Mouse (Mus musculus) cortical plate, adult 2 months (tissue): ENCODE measurements around the gene Spata17. TPM values are rescaled to one million over a fixed set of nuclear protein-coding genes. Genes with fewer than 3 reads are reported as not detected.

Experiments used
- H3K27ac ChIP-seq: fragments of 200-500 bp; 2 replicates; pipeline ENCODE4 v1.5.1; 2012; ENCODE audit warnings: low read length, control low read depth, inconsistent platforms; ENCODE audit not compliant: insufficient read depth
- H3K4me1 ChIP-seq: fragments of 200-500 bp; 2 replicates; pipeline ENCODE4 v1.6.1; 2011; ENCODE audit warnings: low read length; ENCODE audit not compliant: control insufficient read depth, insufficient read depth
- H3K4me3 ChIP-seq: fragments of 200-500 bp; 2 replicates; pipeline ENCODE4 v1.5.1; 2011; ENCODE audit warnings: mild to moderate bottlenecking, low read length, control low read depth; ENCODE audit not compliant: insufficient read depth
- CTCF ChIP-seq: fragments of 200-500 bp; IDR thresholded peaks from 2 replicates; pipeline ENCODE4 v1.5.1; 2011; ENCODE audit warnings: mild to moderate bottlenecking, control low read depth, low read length; ENCODE audit not compliant: insufficient read depth; ENCODE audit errors: extremely low read depth
- POLR2A ChIP-seq: fragments of 200-500 bp; IDR thresholded peaks from 2 replicates; pipeline ENCODE4 v1.6.1; 2011; ENCODE audit warnings: mild to moderate bottlenecking, low read length, control low read depth; ENCODE audit not compliant: insufficient read depth; ENCODE audit errors: extremely low read depth
- polyA plus RNA-seq: library from polyadenylated mRNA; depleted of rRNA; stranded (reverse); fragments of >200 nt; gene quantifications from 2 replicates; pipeline ENCODE4 v1.2.3, GENCODE M21; 2012

Gene Spata17
- polyA plus RNA-seq, 1 experiment = 0.71 TPM

DNA sequence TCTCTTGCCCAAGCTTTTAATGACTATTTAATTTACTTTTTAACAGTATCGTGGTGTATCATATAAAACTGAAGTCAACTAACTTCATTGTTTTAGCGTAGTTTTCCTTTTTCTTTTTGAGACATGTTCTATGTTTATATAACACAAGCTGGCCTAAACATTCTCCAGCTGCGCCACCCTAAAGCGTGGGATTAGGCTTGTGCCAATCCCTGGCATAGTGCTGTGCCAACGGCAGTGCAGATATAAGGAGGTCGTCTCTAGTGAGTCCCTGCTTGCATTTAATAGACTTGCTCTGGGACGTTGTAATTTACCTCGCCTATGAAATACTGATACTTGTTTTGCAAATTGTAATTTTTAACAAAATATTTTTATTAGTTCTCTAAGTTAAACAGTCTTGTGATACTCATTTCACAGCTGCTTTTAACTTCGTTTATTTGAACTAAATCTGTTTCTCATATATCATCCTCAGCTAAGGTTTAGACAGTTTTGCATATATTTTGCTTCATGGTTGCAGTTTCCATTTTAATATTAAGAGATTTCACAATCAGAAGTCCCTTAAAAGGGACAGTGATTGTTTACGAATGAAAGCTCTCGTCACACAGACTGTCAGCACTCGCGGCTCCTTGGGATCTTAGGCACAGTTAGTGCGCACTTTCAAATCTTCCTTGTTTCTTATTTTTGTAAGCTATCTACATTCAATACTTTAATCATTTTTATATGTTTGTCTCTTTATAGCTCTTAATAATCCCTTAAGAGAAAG lies 17.1 kb upstream of the Spata17 start:
- no peak for TF ChIP-seq CTCF
- no peak overlapping the region for H3K27ac ChIP-seq
- H3K4me3 ChIP-seq = no peak overlapping the region
- H3K4me1 ChIP-seq = no peaks in the 10 kb centered on the region; the same call in 1 of the 2 replicates

DNA sequence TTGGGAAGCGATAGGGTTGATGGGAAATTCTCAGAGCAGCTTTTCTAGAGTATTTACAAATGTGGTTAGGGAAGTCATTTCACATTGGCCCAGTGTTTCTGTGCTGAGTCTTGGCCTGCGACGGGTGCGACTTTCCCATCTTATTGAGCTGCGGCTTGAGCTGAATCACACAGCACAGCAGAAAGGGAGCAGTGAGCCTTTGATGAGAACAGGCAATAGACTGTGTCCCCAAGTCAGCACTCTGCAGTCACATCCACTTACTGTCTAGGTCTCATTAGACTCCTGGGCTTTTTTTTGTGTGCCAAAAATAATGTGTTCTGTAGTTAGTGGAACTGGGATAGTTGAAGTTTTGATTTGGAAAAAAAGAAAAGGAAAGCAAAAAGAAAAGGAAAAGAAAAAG lies 15.0 kb upstream of the Spata17 start:
- H3K27ac ChIP-seq = no peak overlapping the region
- H3K4me3 ChIP-seq = no peak overlapping the region
- no peaks in the 10 kb centered on the region for H3K4me1 ChIP-seq

DNA sequence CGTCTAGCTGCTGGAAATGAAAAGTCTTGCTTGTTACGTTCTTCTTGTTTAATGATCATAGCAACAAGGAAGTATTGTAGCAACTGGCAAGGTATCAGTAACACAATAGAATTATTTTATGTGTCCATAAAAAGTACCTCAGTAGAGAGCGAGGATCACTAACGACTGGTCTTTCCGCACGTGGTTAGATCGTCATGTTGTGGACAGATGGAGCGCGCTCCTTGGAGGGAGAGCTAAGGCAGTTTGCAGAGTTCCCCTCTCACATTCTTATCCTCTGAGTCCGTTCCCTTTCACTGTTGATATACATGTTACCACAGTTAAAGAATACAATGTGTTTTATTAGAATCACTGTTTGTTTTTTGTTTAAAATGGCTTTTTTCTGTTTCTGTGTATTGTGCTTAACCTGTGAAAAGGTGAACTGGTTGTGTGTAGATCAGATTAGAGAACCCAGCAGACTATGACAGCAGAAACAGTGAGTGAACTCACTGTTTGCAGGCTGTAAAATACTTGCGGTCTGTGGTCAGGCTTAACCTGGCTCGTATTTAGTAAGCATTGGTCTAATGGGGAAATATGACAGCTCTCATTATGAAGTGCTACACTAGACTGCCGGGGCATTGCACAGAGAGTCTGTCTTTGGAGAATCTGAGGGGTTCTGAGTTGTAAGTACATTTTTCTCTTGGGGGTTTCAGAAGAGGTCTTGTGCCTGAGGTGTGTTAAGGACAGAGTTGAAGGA lies 13.3 kb upstream of the Spata17 start:
- H3K4me3 ChIP-seq = no peak overlapping the region
- no peak for TF ChIP-seq POLR2A
- no peak for TF ChIP-seq CTCF
- no peaks in the 10 kb centered on the region for H3K4me1 ChIP-seq
- no peak overlapping the region for H3K27ac ChIP-seq

More for the DNA sequence above, 15.0 kb upstream of the Spata17 start:
- TF ChIP-seq CTCF (no peak), POLR2A (no peak)

DNA sequence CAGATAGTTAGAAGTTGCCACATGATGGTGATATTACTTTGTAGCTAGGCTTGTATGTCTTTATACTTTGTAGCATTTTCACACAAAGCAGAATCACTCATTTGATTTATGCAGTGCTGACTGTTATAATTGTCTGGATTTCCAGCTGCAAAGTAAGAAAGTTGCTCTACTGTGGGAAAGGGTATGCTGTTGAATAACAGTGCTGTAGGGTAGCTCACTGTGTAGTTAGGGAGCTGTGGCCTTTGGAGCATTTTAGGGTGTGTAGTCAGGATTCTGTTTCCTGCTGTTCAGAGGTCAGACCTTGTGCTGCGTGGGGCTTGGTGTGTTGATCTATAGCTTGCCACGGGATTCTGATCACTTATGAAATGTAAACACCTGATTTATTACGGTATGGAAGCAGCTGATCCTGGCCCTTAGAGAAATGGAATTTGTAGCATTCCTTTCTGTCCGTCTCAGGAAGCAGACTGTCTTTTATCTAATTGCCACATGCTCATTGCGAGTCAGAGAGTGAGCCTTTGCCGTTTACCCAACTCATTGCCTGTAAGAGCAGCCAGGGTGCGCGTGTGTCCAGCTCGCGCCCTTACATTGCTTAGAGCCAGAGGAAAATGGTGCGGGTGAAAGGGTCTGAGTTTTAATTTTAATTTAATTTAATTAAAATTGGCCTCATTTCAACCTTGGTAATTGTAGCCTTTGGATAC lies 11.2 kb upstream of the Spata17 start:
- Histone ChIP-seq H3K4me3 (no peak overlapping the region), H3K4me1 (no peaks in the 10 kb centered on the region), H3K27ac (no peak overlapping the region)
- TF ChIP-seq CTCF (no peak), POLR2A (no peak)

DNA sequence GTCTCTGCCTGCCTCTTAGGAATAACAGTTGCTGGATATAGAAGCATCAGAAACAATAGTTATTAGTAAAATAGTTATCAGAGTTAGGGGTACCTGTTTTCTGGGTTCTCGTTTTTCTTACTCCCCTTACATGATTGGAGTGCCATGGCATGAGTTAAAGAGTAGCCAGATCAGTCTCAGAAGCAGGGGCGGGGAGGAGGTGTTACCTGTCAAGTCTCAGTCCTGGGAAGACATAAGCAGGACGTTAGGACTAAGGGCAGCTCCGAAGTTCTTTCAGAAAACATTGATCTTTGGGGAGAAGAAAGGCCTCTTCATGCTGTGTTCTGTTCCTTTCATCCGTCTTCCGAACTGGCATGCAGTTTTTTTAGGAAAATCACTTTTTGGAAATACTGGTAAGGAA lies 5.5 kb upstream of the Spata17 start:
- no peak for TF ChIP-seq CTCF
- no peak for TF ChIP-seq POLR2A

DNA sequence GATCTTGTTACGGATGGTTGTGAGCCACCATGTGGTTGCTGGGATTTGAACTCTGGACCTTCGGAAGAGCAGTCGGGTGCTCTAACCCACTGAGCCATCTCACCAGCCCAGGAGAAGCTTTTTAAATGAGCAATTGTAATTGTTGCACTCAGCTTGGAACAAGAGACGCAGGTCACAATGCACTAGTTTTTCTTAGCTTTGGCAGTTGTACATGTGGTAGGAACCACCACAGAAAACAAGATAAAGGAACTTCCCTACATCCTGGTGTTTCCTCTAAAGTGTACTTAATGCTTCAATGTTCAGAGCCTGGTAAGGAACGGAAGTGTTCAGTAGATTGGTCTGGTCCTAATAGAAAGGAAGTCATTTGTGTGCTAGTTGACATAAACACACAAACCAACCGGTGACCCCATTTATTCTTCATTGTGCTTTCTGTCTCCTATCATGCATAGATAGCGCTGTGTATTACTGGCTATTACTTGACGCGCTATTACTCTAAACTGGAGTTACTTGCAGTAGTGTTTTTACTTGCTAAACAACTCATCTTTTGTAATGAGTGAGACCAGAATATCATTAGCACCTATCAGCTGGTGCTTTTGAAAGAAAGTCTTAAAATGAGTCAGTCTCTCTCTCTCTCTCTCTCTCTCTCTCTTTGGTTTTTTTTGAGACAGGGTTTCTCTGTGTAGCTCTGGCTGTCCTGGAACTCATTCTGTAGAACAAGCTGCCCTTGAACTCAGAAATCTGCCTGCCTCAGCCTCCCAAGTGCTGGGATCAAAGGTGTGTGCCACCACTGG lies 1.6 kb upstream of the Spata17 start:
- Histone ChIP-seq H3K4me1 (no peaks in the 10 kb centered on the region; the same call in 1 of the 2 replicates), H3K4me3 (peak overlapping the region; percentile 60; the same call in 1 of the 2 replicates), H3K27ac (no peak overlapping the region)
- no peak for TF ChIP-seq CTCF
- no peak for TF ChIP-seq POLR2A

More for the DNA sequence above, 5.5 kb upstream of the Spata17 start:
- H3K27ac ChIP-seq = no peak overlapping the region
- H3K4me1 ChIP-seq = no peaks in the 10 kb centered on the region; the same call in 1 of the 2 replicates
- no peak overlapping the region for H3K4me3 ChIP-seq

DNA sequence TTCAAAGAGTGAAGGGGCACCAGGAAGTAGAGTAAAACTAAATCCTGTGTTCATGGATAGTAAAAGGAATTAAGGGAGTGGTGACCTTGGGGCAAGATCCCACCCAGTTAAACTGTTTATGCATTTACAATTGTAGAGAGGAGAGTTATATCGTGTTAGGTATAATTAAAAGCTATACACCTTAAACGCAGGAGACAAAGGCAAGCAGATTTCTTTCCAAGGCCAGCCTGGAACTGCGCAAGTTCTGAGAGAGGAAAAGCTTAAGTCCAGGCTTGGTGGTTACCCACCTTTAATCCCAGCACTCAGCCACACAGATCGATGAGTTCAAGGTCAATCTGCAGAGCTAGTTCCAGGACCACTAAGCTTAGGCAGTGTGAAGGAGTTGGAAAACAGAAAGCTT lies 4.5 kb downstream of the Spata17 start:
- H3K4me1 ChIP-seq = no peaks in the 10 kb centered on the region
- TF ChIP-seq CTCF = no peak
- TF ChIP-seq POLR2A = no peak
- H3K27ac ChIP-seq = no peak overlapping the region
- H3K4me3 ChIP-seq = no peak overlapping the region

DNA sequence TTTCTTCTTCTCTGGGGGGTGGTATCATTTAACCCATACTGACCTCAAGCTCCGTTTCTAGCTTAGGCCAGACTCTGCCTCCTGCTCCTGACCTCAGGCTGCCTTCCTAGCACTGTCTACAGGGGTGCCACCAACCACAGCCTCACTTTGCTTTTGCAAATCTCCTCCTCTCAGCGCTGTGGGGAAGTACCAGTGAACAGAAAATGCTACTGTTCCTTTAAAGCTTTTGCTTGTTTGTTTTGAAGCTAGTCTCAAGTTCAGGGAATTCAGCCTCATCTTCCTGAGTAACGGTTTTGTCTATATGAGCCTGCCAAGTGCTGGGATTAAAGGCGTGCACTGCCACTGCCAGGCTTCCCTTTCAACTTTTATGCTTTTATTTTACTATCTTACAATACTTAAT lies 5.8 kb downstream of the Spata17 start:
- no peak overlapping the region for H3K4me3 ChIP-seq
- H3K4me1 ChIP-seq = no peaks in the 10 kb centered on the region
- no peak for TF ChIP-seq CTCF
- TF ChIP-seq POLR2A = no peak
- H3K27ac ChIP-seq = no peak overlapping the region

DNA sequence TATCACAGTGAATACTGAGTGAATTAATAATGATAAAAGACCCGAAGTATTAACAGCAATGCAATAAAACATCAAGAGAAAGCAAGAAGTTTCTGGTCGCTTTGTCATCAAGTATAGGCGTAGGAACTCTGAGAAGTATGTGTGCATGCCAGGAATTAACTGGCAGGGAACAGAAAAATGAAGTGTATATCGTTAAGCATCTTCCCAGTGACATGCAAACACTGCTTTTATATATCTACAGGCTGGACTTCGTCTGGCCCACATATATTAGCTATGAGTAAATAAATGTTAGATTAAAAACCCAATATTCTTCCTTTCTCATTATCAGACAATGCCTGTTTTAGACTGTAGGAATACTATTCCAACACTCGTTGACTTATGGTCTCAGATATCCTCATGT lies 9.8 kb downstream of the Spata17 start:
- TF ChIP-seq POLR2A = no peak
- H3K4me3 ChIP-seq = no peak overlapping the region
- H3K27ac ChIP-seq = no peak overlapping the region
- no peaks in the 10 kb centered on the region for H3K4me1 ChIP-seq

DNA sequence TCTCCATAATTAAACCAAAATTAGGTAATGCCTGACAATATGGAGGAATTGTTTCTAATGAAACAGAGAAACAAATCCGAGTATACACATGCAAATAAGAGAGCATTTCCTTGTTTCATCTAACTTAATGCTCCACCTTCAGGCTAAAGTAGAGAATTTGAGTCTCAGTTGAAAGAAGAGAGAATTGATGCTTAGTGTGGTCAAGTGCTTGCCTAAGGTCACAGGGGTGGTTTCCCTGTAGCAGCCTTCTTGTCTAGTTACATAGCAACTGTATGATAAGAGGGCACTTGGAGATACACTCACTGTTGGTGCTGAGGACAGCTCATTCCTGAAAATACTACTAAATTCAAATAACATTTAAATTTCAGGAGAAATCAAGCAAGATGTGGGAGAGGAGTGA lies 36.7 kb downstream of the Spata17 start:
- H3K27ac ChIP-seq = no peak overlapping the region
- no peak for TF ChIP-seq CTCF
- TF ChIP-seq POLR2A = no peak
- no peak overlapping the region for H3K4me3 ChIP-seq
- no peaks in the 10 kb centered on the region for H3K4me1 ChIP-seq
